Mouse (Mus musculus): ENCODE measurements at regions not wholly inside any gene's neighbourhood (a gene's known extent, or its start where the extent isn't known, plus 50 kb on each side); places are given as distances from the start of the nearest gene placed in this dataset.

GRCm38 (mm10) chr6:33117877-33118276 lies 57.8 kb upstream of the Chchd3 start:
- TF ChIP-seq CTCF (IDR thresholded peaks at IDR 0.05; ENCODE audit: control insufficient read depth, insufficient read depth, insufficient read length) (no peak), MYOG (IDR thresholded peaks at IDR 0.05; ENCODE audit: control insufficient read depth, extremely low read depth, insufficient read length) (no peak)

Data from C2C12 (cell line).